Mouse (Mus musculus) heart, adult 2 months (tissue): ENCODE measurements around the gene Cavin3.

ENCODE experiments used
- CTCF ChIP-seq: fragments of 200-600 bp; IDR thresholded peaks from 2 replicates; pipeline ENCODE4 v1.8.1; 2022; ENCODE audit warnings: antibody characterized with exemption, mild to moderate bottlenecking, moderate library complexity
- EP300 ChIP-seq: fragments of 200-500 bp; IDR thresholded peaks from 2 replicates; pipeline ENCODE4 v1.6.1; 2011; ENCODE audit warnings: low read depth, low read length, control low read depth; ENCODE audit not compliant: insufficient read depth
- POLR2A ChIP-seq: fragments of 200-500 bp; IDR thresholded peaks from 2 replicates; pipeline ENCODE4 v1.6.1; 2011; ENCODE audit warnings: mild to moderate bottlenecking, low read depth, low read length, control low read depth; ENCODE audit not compliant: insufficient read depth

GRCm38 (mm10) chr7:105472607-105473006, 9.5 kb downstream of the Cavin3 start:
- TF ChIP-seq CTCF (peak; percentile 56), EP300 (no peak), POLR2A (no peak)
